Mouse (Mus musculus) urinary bladder, postnatal 0 days (tissue): Measurements from ENCODE around the gene Ccnl1. TPM values are rescaled to one million over a fixed set of nuclear protein-coding genes. Genes with fewer than 3 reads are reported as not detected.

Experiments used
- polyA plus RNA-seq: library from polyadenylated mRNA; unstranded; fragments of >200 nt; fragmentation: Nextera tagmentation; extraction: Ambion mirVana; gene quantifications from 2 replicates; pipeline ENCODE4 v1.2.1, GENCODE M21; 2015

Gene Ccnl1
- 50.4 and 54.3 TPM in 2 replicates for polyA plus RNA-seq

GRCm38 (mm10) chr3:65958102-65958839, at the start of gene Ccnl1:
Gene Ccnl1 (minus strand): TSS chr3:65958249.

